Mouse (Mus musculus): ENCODE results near the gene Corin. TPM values are rescaled to one million over a fixed set of nuclear protein-coding genes. Genes with fewer than 3 reads are reported as not detected.

The Corin gene
- total RNA-seq, 2 experiments from 2014 or later: 69.0 to 98.5 TPM

- DNase-seq: peak; percentile 48 to 72
- intact Hi-C loops (cut with DNase I): loop anchor here (2.0 kb wide), 2 partner anchors 35 to 53 kb away; no protein-coding TSS in a partner anchor
Observed at GRCm38 (mm10) chr5:72446104-72446503, 58.2 kb downstream of the Corin start.

- intact Hi-C loops (cut with DNase I): no loop called here
- peak in 1 of 2 experiments; percentile 32 for DNase-seq
Observed at GRCm38 (mm10) chr5:72443946-72444345, 60.3 kb downstream of the Corin start.

- intact Hi-C loops (cut with DNase I): no loop called here
- peak; percentile 26 to 41 for DNase-seq
Observed at GRCm38 (mm10) chr5:72443007-72443406, 61.3 kb downstream of the Corin start.

- no peak for DNase-seq
- intact Hi-C loops (cut with DNase I): no loop called here
Observed at GRCm38 (mm10) chr5:72441181-72441580, 63.1 kb downstream of the Corin start.

GRCm38 (mm10) chr5:72435085-72435484, 69.2 kb downstream of the Corin start:
- DNase-seq: peak; percentile 29 to 49
- intact Hi-C loops (cut with DNase I): no loop called here

GRCm38 (mm10) chr5:72431856-72432255, 72.4 kb downstream of the Corin start:
- intact Hi-C loops (cut with DNase I): no loop called here
- DNase-seq: no peak

- intact Hi-C loops (cut with DNase I): loop anchor here (5.0 kb wide), 1 partner anchor 75 kb away; the partner anchor contains the start of gene Corin
- DNase-seq: no peak
Observed at GRCm38 (mm10) chr5:72427556-72427955, 76.7 kb downstream of the Corin start.

- intact Hi-C loops (cut with DNase I): loop anchor here (5.0 kb wide), 1 partner anchor 77 kb away; the partner anchor contains the start of gene Corin
- DNase-seq: peak in 1 of 2 experiments; percentile 59
Observed at GRCm38 (mm10) chr5:72425342-72426010, 78.8 kb downstream of the Corin start.

- DNase-seq: peak in 1 of 2 experiments; percentile 70
- intact Hi-C loops (cut with DNase I): loop anchor here (2.0 kb wide), 1 partner anchor 35 kb away; no protein-coding TSS in a partner anchor
Observed at GRCm38 (mm10) chr5:72411874-72412329, 92.4 kb downstream of the Corin start.

GRCm38 (mm10) chr5:72410841-72411240, 93.4 kb downstream of the Corin start:
- intact Hi-C loops (cut with DNase I): loop anchor here (2.0 kb wide), 1 partner anchor 36 kb away; no protein-coding TSS in a partner anchor
- DNase-seq: no peak

GRCm38 (mm10) chr5:72403376-72403775, 100.9 kb downstream of the Corin start:
- intact Hi-C loops (cut with DNase I): no loop called here
- no peak for DNase-seq

- no peak for DNase-seq
- intact Hi-C loops (cut with DNase I): no loop called here
Observed at GRCm38 (mm10) chr5:72402913-72403312, 101.4 kb downstream of the Corin start.

- intact Hi-C loops (cut with DNase I): no loop called here
- no peak for DNase-seq
Observed at GRCm38 (mm10) chr5:72401778-72402177, 102.5 kb downstream of the Corin start.

- intact Hi-C loops (cut with DNase I): no loop called here
- DNase-seq: no peak
Observed at GRCm38 (mm10) chr5:72401251-72401650, 103.0 kb downstream of the Corin start.

- intact Hi-C loops (cut with DNase I): no loop called here
- DNase-seq: peak; percentile 17 to 33
Observed at GRCm38 (mm10) chr5:72382148-72382547, 122.1 kb downstream of the Corin start.

- no peak for DNase-seq
- intact Hi-C loops (cut with DNase I): no loop called here
Observed at GRCm38 (mm10) chr5:72380616-72381015, 123.7 kb downstream of the Corin start.

GRCm38 (mm10) chr5:72368004-72368403, 136.3 kb downstream of the Corin start:
- intact Hi-C loops (cut with DNase I): no loop called here
- no peak for DNase-seq

- DNase-seq: no peak
- intact Hi-C loops (cut with DNase I): no loop called here
Observed at GRCm38 (mm10) chr5:72365801-72366200, 138.5 kb downstream of the Corin start.

GRCm38 (mm10) chr5:72363838-72364237, 140.4 kb downstream of the Corin start:
- intact Hi-C loops (cut with DNase I): no loop called here
- DNase-seq: no peak

- no peak for DNase-seq
- intact Hi-C loops (cut with DNase I): no loop called here
Observed at GRCm38 (mm10) chr5:72353746-72354145, 150.5 kb downstream of the Corin start.

GRCm38 (mm10) chr5:72350081-72350758, 154.1 kb downstream of the Corin start:
- peak; percentile 61 to 64 for DNase-seq
- intact Hi-C loops (cut with DNase I): loop anchor here (2.0 kb wide), 3 partner anchors 155 to 359 kb away; partner anchors contain the start of gene Corin

GRCm38 (mm10) chr5:72348591-72348990, 155.7 kb downstream of the Corin start:
- DNase-seq: no peak
- intact Hi-C loops (cut with DNase I): no loop called here
